Mouse (Mus musculus): ENCODE measurements around the gene Reg1. TPM values are rescaled to one million over a fixed set of nuclear protein-coding genes. Genes with fewer than 3 reads are reported as not detected.
"Not testable (repeated sequence)": the region's sequence is repeated elsewhere in the genome, so short reads cannot be mapped to it uniquely, and the experiment has no call there.

Reg1 gene
- not detected for total RNA-seq (2021)

- DNase-seq (ENCODE audit: extremely low spot score in 1 of 2, low spot score in 2 of 2); intact Hi-C loops (cut with DNase I): not testable (repeated sequence)
Observed at GRCm38 (mm10) chr6:78422411-78422810, at the start of gene Reg1. TSS of gene Reg1 (plus strand) at chr6:78422711.

- intact Hi-C loops (cut with DNase I), result no loop called here
- DNase-seq (ENCODE audit: extremely low spot score in 1 of 2, low spot score in 2 of 2), result no peak
Observed at GRCm38 (mm10) chr6:78378765-78379164, 43.7 kb upstream of the Reg1 start, which contains the start of gene Reg3d. TSS of gene Reg3d (minus strand) at chr6:78378865.

GRCm38 (mm10) chr6:78380409-78380808 lies 42.1 kb upstream of the Reg1 start, which contains the start of gene Reg3a:
TSS of gene Reg3a (plus strand) at chr6:78380709.
- DNase-seq (ENCODE audit: extremely low spot score in 1 of 2, low spot score in 2 of 2), result no peak
- intact Hi-C loops (cut with DNase I), result no loop called here

- intact Hi-C loops (cut with DNase I), result no loop called here
Observed at GRCm38 (mm10) chr6:78385609-78386008, 36.9 kb upstream of the Reg1 start.

GRCm38 (mm10) chr6:78395323-78395722 lies 27.2 kb upstream of the Reg1 start, which contains the start of gene Reg2:
TSS of gene Reg2 (plus strand) at chr6:78395623.
- intact Hi-C loops (cut with DNase I); DNase-seq (ENCODE audit: extremely low spot score in 1 of 2, low spot score in 2 of 2): not testable (repeated sequence)

More at GRCm38 (mm10) chr6:78385609-78386008, 36.9 kb upstream of the Reg1 start:
- DNase-seq (ENCODE audit: extremely low spot score in 1 of 2, low spot score in 2 of 2), result no peak

- intact Hi-C loops (cut with DNase I), result no loop called here
- no peak for DNase-seq (ENCODE audit: extremely low spot score in 1 of 2, low spot score in 2 of 2)
Observed at GRCm38 (mm10) chr6:78425497-78425896, 3.0 kb downstream of the Reg1 start.

- intact Hi-C loops (cut with DNase I), result no loop called here
- no peak for DNase-seq (ENCODE audit: extremely low spot score in 1 of 2, low spot score in 2 of 2)
Observed at GRCm38 (mm10) chr6:78447202-78447601, 24.7 kb downstream of the Reg1 start.

- DNase-seq (ENCODE audit: extremely low spot score in 1 of 2, low spot score in 2 of 2), result no peak
- intact Hi-C loops (cut with DNase I), result no loop called here
Observed at GRCm38 (mm10) chr6:78448409-78448808, 25.9 kb downstream of the Reg1 start.

- DNase-seq (ENCODE audit: extremely low spot score in 1 of 2, low spot score in 2 of 2), result no peak
- intact Hi-C loops (cut with DNase I), result no loop called here
Observed at GRCm38 (mm10) chr6:78452804-78453203, 30.3 kb downstream of the Reg1 start.

- intact Hi-C loops (cut with DNase I), result no loop called here
- DNase-seq (ENCODE audit: extremely low spot score in 1 of 2, low spot score in 2 of 2), result peak in 1 of 2 experiments; percentile 45
Observed at GRCm38 (mm10) chr6:78460191-78460825, 37.8 kb downstream of the Reg1 start.

- intact Hi-C loops (cut with DNase I), result no loop called here
- DNase-seq (ENCODE audit: extremely low spot score in 1 of 2, low spot score in 2 of 2), result no peak
Observed at GRCm38 (mm10) chr6:78462360-78462759, 39.8 kb downstream of the Reg1 start.

- intact Hi-C loops (cut with DNase I), result no loop called here
- no peak for DNase-seq (ENCODE audit: extremely low spot score in 1 of 2, low spot score in 2 of 2)
Observed at GRCm38 (mm10) chr6:78463266-78463665, 40.8 kb downstream of the Reg1 start.

GRCm38 (mm10) chr6:78468772-78469171 lies 46.3 kb downstream of the Reg1 start, which contains the start of gene Reg3g:
TSS of gene Reg3g (minus strand) at chr6:78468872.
- intact Hi-C loops (cut with DNase I), result no loop called here
- DNase-seq (ENCODE audit: extremely low spot score in 1 of 2, low spot score in 2 of 2), result no peak

GRCm38 (mm10) chr6:78469287-78469686 lies 46.8 kb downstream of the Reg1 start:
- no peak for DNase-seq (ENCODE audit: extremely low spot score in 1 of 2, low spot score in 2 of 2)
- intact Hi-C loops (cut with DNase I), result no loop called here

Other genes with a start within 250 kb of the Reg1 start
- gene Reg3b, start 52.1 kb upstream of the Reg1 start, total RNA-seq (2021), result not detected
- not detected for gene Reg3d, start 43.8 kb upstream of the Reg1 start, total RNA-seq (2021)
- gene Reg3a, start 42.0 kb upstream of the Reg1 start, total RNA-seq (2021), result not detected
- not detected for gene Reg2, start 27.1 kb upstream of the Reg1 start, total RNA-seq (2021)
- not detected for gene Reg3g, start 46.2 kb downstream of the Reg1 start, total RNA-seq (2021)

Measured in left cerebral cortex, postnatal 10 days (tissue).